Mouse (Mus musculus) heart, embryonic 16.5 days (tissue): ENCODE data around the gene Gas6. TPM values are rescaled to one million over a fixed set of nuclear protein-coding genes. Genes with fewer than 3 reads are reported as not detected.

Source experiments
- ATAC-seq: fragments of 200-750 bp; cut with Nextera tagmentation; replicated peaks from 2 replicates; pipeline ENCODE4 v1.8.0; 2017; ENCODE audit warnings: moderate number of reproducible peaks; ENCODE audit not compliant: insufficient read depth, low FRiP score; ENCODE audit errors: extremely low read depth
- H3K27ac ChIP-seq: fragments of 300-500 bp; sonication (generic); 2 replicates; pipeline ENCODE4 v1.5.1; 2014; ENCODE audit warnings: mild to moderate bottlenecking, low read length, control low read depth, moderate library complexity
- H3K27me3 ChIP-seq: fragments of 300-500 bp; sonication (generic); 2 replicates; pipeline ENCODE4 v1.6.1; 2014; ENCODE audit warnings: low read length, mixed read lengths; ENCODE audit not compliant: control insufficient read depth, insufficient read depth
- H3K36me3 ChIP-seq: fragments of 300-500 bp; sonication (generic); 2 replicates; pipeline ENCODE4 v1.6.1; 2014; ENCODE audit not compliant: control insufficient read depth, insufficient read depth
- H3K4me1 ChIP-seq: fragments of 300-500 bp; sonication (generic); 2 replicates; pipeline ENCODE4 v1.6.1; 2014; ENCODE audit warnings: low read length, mixed read lengths; ENCODE audit not compliant: control insufficient read depth, insufficient read depth
- H3K4me2 ChIP-seq: fragments of 300-500 bp; sonication (generic); 2 replicates; pipeline ENCODE4 v1.6.1; 2014; ENCODE audit warnings: low read depth, mild to moderate bottlenecking, control low read depth, low read length
- H3K4me3 ChIP-seq: fragments of 300-500 bp; sonication (generic); 2 replicates; pipeline ENCODE4 v1.5.1; 2014; ENCODE audit warnings: mild to moderate bottlenecking, control low read depth, low read length
- H3K9ac ChIP-seq: fragments of 300-500 bp; sonication (generic); 2 replicates; pipeline ENCODE4 v1.6.1; 2014; ENCODE audit warnings: low read length, control low read depth
- H3K9me3 ChIP-seq: fragments of 300-500 bp; sonication (generic); replicated peaks from 2 replicates; pipeline ENCODE4 v1.6.1; 2016; ENCODE audit warnings: low read length; ENCODE audit not compliant: control insufficient read depth
- WGBS: fragments of 180-500 bp; shearing (Covaris S2); extraction: QIAGEN DNeasy Blood & Tissue Kit; methylation state at CpG from one replicate; pipeline ENCODE4 v1.1.7; 2014; 5-methylcytosine and 5-hydroxymethylcytosine counted together
- polyA plus RNA-seq: library from polyadenylated mRNA; unstranded; fragments of >200 nt; fragmentation: Nextera tagmentation; extraction: Ambion mirVana; gene quantifications from 2 replicates; pipeline ENCODE4 v1.2.1, GENCODE M21; 2015

Gene Gas6
- polyA plus RNA-seq, 1 experiment from 2014 or later: 275 TPM

GRCm38 (mm10) chr8:13461085-13461765 lies 33.1 kb downstream of the Gas6 start:
- no peak overlapping the region for H3K9ac ChIP-seq
- no peak overlapping the region for H3K4me2 ChIP-seq
- H3K27me3 ChIP-seq: no peaks in the 10 kb centered on the region
- H3K36me3 ChIP-seq: peaks cover 15% of the 10 kb centered on the region
- WGBS: 78% methylated on average over 17 of the region's 17 CpGs
- H3K27ac ChIP-seq: no peak overlapping the region
- peaks cover 6% of the 10 kb centered on the region for H3K4me1 ChIP-seq
- no peak for ATAC-seq
- no peak overlapping the region for H3K4me3 ChIP-seq
- no peaks in the 10 kb centered on the region for H3K9me3 ChIP-seq

GRCm38 (mm10) chr8:13459431-13459830 lies 34.9 kb downstream of the Gas6 start:
- H3K4me3 ChIP-seq: no peak overlapping the region
- no peak overlapping the region for H3K4me2 ChIP-seq
- H3K27me3 ChIP-seq: no peaks in the 10 kb centered on the region
- no peak for ATAC-seq
- peaks cover 6% of the 10 kb centered on the region for H3K4me1 ChIP-seq
- no peaks in the 10 kb centered on the region for H3K9me3 ChIP-seq
- H3K9ac ChIP-seq: no peak overlapping the region
- H3K36me3 ChIP-seq: peaks cover 2% of the 10 kb centered on the region; the same call in 1 of the 2 replicates
- no peak overlapping the region for H3K27ac ChIP-seq
- 90% methylated on average over 4 of the region's 4 CpGs for WGBS

DNA sequence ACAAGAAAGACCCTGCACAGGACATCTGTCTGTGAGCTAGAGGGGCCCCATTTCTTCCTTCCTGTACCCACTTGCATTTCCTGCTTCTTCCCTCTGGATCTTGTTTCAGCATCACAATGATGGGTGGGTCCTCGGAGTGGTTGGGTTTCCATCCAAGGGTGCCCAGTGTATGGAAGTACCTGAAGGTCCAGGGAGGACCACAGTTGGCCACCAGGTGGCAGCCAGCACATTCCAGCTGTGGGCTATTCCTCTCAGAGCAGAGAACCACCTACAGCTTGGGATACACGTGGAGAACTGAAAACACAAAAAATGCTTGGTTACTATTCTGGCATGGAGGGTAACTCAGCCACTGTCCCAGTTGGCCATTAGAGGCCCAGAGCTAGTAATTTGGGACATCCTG lies 39.0 kb downstream of the Gas6 start:
- H3K4me2 ChIP-seq: no peak overlapping the region
- ATAC-seq: 0 out of 2 replicates have a peak, but pooled peaks have one; percentile 53
- no peak overlapping the region for H3K9ac ChIP-seq
- H3K27ac ChIP-seq: no peak overlapping the region
- no peaks in the 10 kb centered on the region for H3K9me3 ChIP-seq
- no peaks in the 10 kb centered on the region for H3K4me1 ChIP-seq
- no peaks in the 10 kb centered on the region for H3K36me3 ChIP-seq
- no peak overlapping the region for H3K4me3 ChIP-seq
- WGBS: 26% methylated on average over 2 of the region's 2 CpGs
- no peaks in the 10 kb centered on the region for H3K27me3 ChIP-seq

- H3K36me3 ChIP-seq: no peaks in the 10 kb centered on the region
- H3K27ac ChIP-seq: no peak overlapping the region
- H3K4me1 ChIP-seq: no peaks in the 10 kb centered on the region
- H3K9ac ChIP-seq: no peak overlapping the region
- H3K4me2 ChIP-seq: no peak overlapping the region
- no peak overlapping the region for H3K4me3 ChIP-seq
- 67% methylated on average over 8 of the region's 8 CpGs for WGBS
- no peaks in the 10 kb centered on the region for H3K9me3 ChIP-seq
- no peak for ATAC-seq
- H3K27me3 ChIP-seq: no peaks in the 10 kb centered on the region
Observed at GRCm38 (mm10) chr8:13454341-13455113, 39.8 kb downstream of the Gas6 start.

GRCm38 (mm10) chr8:13451747-13452277 lies 42.5 kb downstream of the Gas6 start:
- no peaks in the 10 kb centered on the region; the same call in 1 of the 2 replicates for H3K27me3 ChIP-seq
- no peaks in the 10 kb centered on the region for H3K9me3 ChIP-seq
- H3K9ac ChIP-seq: no peak overlapping the region
- no peak overlapping the region for H3K4me2 ChIP-seq
- no peak overlapping the region for H3K4me3 ChIP-seq
- no peak overlapping the region for H3K27ac ChIP-seq
- WGBS: 68% methylated on average over 6 of the region's 6 CpGs
- H3K36me3 ChIP-seq: no peaks in the 10 kb centered on the region
- no peaks in the 10 kb centered on the region for H3K4me1 ChIP-seq
- no peak for ATAC-seq

DNA sequence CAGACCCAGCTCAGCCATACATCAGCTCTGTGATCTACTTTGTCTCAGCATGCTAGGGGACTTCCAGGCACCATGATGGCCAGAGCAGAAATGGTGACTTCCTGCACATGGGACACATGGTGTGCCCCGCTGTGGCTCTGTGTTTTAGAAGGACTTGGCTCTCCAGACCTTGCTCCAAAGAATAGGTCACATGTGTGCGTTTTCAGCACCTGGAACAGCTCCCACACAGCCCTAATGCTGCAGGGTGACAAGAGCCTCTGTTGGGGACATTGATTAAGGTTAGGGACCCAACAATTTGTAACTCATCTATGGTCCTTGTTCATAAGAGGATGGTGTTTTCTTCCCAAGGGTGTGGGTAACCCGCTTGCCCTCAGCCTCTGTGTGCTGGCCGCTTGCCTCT lies 46.1 kb downstream of the Gas6 start:
- H3K9me3 ChIP-seq: no peaks in the 10 kb centered on the region
- no peaks in the 10 kb centered on the region for H3K4me1 ChIP-seq
- H3K9ac ChIP-seq: no peak overlapping the region
- no peaks in the 10 kb centered on the region; the same call in 1 of the 2 replicates for H3K27me3 ChIP-seq
- no peak for ATAC-seq
- H3K27ac ChIP-seq: no peak overlapping the region
- no peak overlapping the region for H3K4me3 ChIP-seq
- 44% methylated on average over 4 of the region's 4 CpGs for WGBS
- H3K4me2 ChIP-seq: no peak overlapping the region
- no peaks in the 10 kb centered on the region for H3K36me3 ChIP-seq

GRCm38 (mm10) chr8:13446456-13446855 lies 47.8 kb downstream of the Gas6 start:
- Histone ChIP-seq H3K27ac (no peak overlapping the region), H3K36me3 (no peaks in the 10 kb centered on the region), H3K4me3 (no peak overlapping the region), H3K9ac (no peak overlapping the region), H3K27me3 (no peaks in the 10 kb centered on the region; the same call in 1 of the 2 replicates), H3K4me2 (no peak overlapping the region), H3K4me1 (no peaks in the 10 kb centered on the region), H3K9me3 (no peaks in the 10 kb centered on the region)
- 77% methylated on average over 6 of the region's 6 CpGs for WGBS
- ATAC-seq: no peak

- Histone ChIP-seq H3K27me3 (no peaks in the 10 kb centered on the region; the same call in none of the 2 replicates), H3K9me3 (no peaks in the 10 kb centered on the region), H3K4me1 (no peaks in the 10 kb centered on the region), H3K9ac (no peak overlapping the region), H3K27ac (no peak overlapping the region), H3K36me3 (no peaks in the 10 kb centered on the region), H3K4me3 (no peak overlapping the region), H3K4me2 (no peak overlapping the region)
- ATAC-seq: no peak
- WGBS: 78% methylated on average over 2 of the region's 2 CpGs
Observed at GRCm38 (mm10) chr8:13442152-13442551, 52.1 kb downstream of the Gas6 start.

- no peaks in the 10 kb centered on the region for H3K4me1 ChIP-seq
- H3K9ac ChIP-seq: no peak overlapping the region
- no peak for ATAC-seq
- no peaks in the 10 kb centered on the region for H3K9me3 ChIP-seq
- peaks cover 25% of the 10 kb centered on the region for H3K27me3 ChIP-seq
- H3K27ac ChIP-seq: no peak overlapping the region
- H3K36me3 ChIP-seq: no peaks in the 10 kb centered on the region
- H3K4me3 ChIP-seq: no peak overlapping the region
- no peak overlapping the region for H3K4me2 ChIP-seq
- 60% methylated on average over 2 of the region's 2 CpGs for WGBS
Observed at GRCm38 (mm10) chr8:13437531-13437930, 56.8 kb downstream of the Gas6 start.
